Mouse (Mus musculus) small intestine, adult 2 months (tissue): Measurements from ENCODE around the gene Gm12569. TPM values are rescaled to one million over a fixed set of nuclear protein-coding genes. Genes with fewer than 3 reads are reported as not detected.

Experiments
- H3K27ac ChIP-seq: fragments of 200-500 bp; 2 replicates; pipeline ENCODE4 v1.5.1; 2012; ENCODE audit warnings: low read depth, low read length, control low read depth, inconsistent platforms; ENCODE audit not compliant: insufficient read depth
- H3K27me3 ChIP-seq: fragments of 200-500 bp; 2 replicates; pipeline ENCODE4 v1.6.1; 2012; ENCODE audit warnings: mild to moderate bottlenecking, moderate library complexity, low read length, inconsistent platforms; ENCODE audit not compliant: control insufficient read depth, insufficient read depth
- H3K36me3 ChIP-seq: fragments of 200-500 bp; 2 replicates; pipeline ENCODE4 v1.6.1; 2012; ENCODE audit warnings: mild to moderate bottlenecking, low read length, control low read depth, inconsistent platforms; ENCODE audit not compliant: control insufficient read depth, insufficient read depth
- H3K4me1 ChIP-seq: fragments of 200-500 bp; 2 replicates; pipeline ENCODE4 v1.6.1; 2012; ENCODE audit warnings: low read length, inconsistent platforms, mixed read lengths; ENCODE audit not compliant: control insufficient read depth, insufficient read depth, insufficient read length
- H3K4me3 ChIP-seq: fragments of 200-500 bp; 2 replicates; pipeline ENCODE4 v1.5.1; 2012; ENCODE audit warnings: low read depth, mild to moderate bottlenecking, control low read depth, inconsistent platforms, low read length, moderate library complexity
- CTCF ChIP-seq: fragments of 200-500 bp; IDR thresholded peaks from 2 replicates; pipeline ENCODE4 v1.5.1; 2012; ENCODE audit warnings: low read depth, mild to moderate bottlenecking, control low read depth, inconsistent platforms, low read length, moderate library complexity, mixed read lengths; ENCODE audit not compliant: insufficient replicate concordance, insufficient read length; ENCODE audit errors: extremely low read depth
- POLR2A ChIP-seq: fragments of 200-500 bp; IDR thresholded peaks from 2 replicates; pipeline ENCODE4 v1.6.1; 2012; ENCODE audit warnings: low read depth, mild to moderate bottlenecking, control low read depth, inconsistent platforms, low read length, moderate library complexity
- WGBS: fragments of 180-500 bp; shearing (Covaris S2); methylation state at CpG from one replicate; pipeline ENCODE4 v1.1.7; 2018; 5-methylcytosine and 5-hydroxymethylcytosine counted together
- polyA plus RNA-seq: library from polyadenylated mRNA; depleted of rRNA; stranded (reverse); fragments of >200 nt; gene quantifications from 2 replicates; pipeline ENCODE4 v1.2.3, GENCODE M21; 2012; rRNA removed

Gene Gm12569
- not detected in 2 replicates for polyA plus RNA-seq

GRCm38 (mm10) chr11:51220308-51220707 lies at the start of gene Gm12569:
TSS of gene Gm12569 (plus strand) at chr11:51220473.
- Histone ChIP-seq H3K36me3 (no peaks in the 10 kb centered on the region), H3K27ac (no peak within 1 kb of the TSS), H3K27me3 (no peaks in the 10 kb centered on the region), H3K4me1 (no peaks in the 10 kb centered on the region), H3K4me3 (no peak within 1 kb of the TSS)
- TF ChIP-seq CTCF: no peak
- no peak for TF ChIP-seq POLR2A
- 91% methylated on average over 11 of the region's 11 CpGs for WGBS

- Histone ChIP-seq H3K4me3 (no peak overlapping the region), H3K27me3 (no peaks in the 10 kb centered on the region), H3K36me3 (no peaks in the 10 kb centered on the region), H3K27ac (no peak overlapping the region), H3K4me1 (no peaks in the 10 kb centered on the region)
- 60% methylated on average over 5 of the region's 5 CpGs for WGBS
- TF ChIP-seq CTCF: no peak
- no peak for TF ChIP-seq POLR2A
These were observed 17.5 kb upstream of the Gm12569 start for GRCm38 (mm10) chr11:51202726-51203125.

GRCm38 (mm10) chr11:51207758-51208157 lies 12.5 kb upstream of the Gm12569 start:
- TF ChIP-seq POLR2A: no peak
- no peak for TF ChIP-seq CTCF
- Histone ChIP-seq H3K27ac (no peak overlapping the region), H3K36me3 (no peaks in the 10 kb centered on the region), H3K4me3 (no peak overlapping the region), H3K27me3 (no peaks in the 10 kb centered on the region), H3K4me1 (no peaks in the 10 kb centered on the region)
- WGBS: 69% methylated on average over 3 of the region's 3 CpGs

- TF ChIP-seq POLR2A (no peak), CTCF (no peak)
- no peaks in the 10 kb centered on the region for H3K27me3 ChIP-seq
- H3K27ac ChIP-seq: no peak overlapping the region
- H3K36me3 ChIP-seq: no peaks in the 10 kb centered on the region
- H3K4me1 ChIP-seq: no peaks in the 10 kb centered on the region
- H3K4me3 ChIP-seq: no peak overlapping the region
- 82% methylated on average over 5 of the region's 5 CpGs for WGBS
These were observed 8.8 kb upstream of the Gm12569 start for GRCm38 (mm10) chr11:51211426-51211825.

- Histone ChIP-seq H3K4me1 (no peaks in the 10 kb centered on the region), H3K4me3 (no peak overlapping the region), H3K36me3 (no peaks in the 10 kb centered on the region), H3K27ac (no peak overlapping the region), H3K27me3 (no peaks in the 10 kb centered on the region)
- WGBS: 90% methylated on average over 7 of the region's 7 CpGs
- TF ChIP-seq CTCF (no peak), POLR2A (no peak)
These were observed 6.3 kb upstream of the Gm12569 start for GRCm38 (mm10) chr11:51214021-51214420.

GRCm38 (mm10) chr11:51219396-51219980 lies 785 bp upstream of the Gm12569 start:
- Histone ChIP-seq H3K27ac (no peak overlapping the region), H3K4me3 (no peak overlapping the region), H3K36me3 (no peaks in the 10 kb centered on the region), H3K4me1 (no peaks in the 10 kb centered on the region), H3K27me3 (no peaks in the 10 kb centered on the region)
- TF ChIP-seq POLR2A: no peak
- TF ChIP-seq CTCF: no peak
- WGBS: 82% methylated on average over 12 of the region's 12 CpGs

GRCm38 (mm10) chr11:51227104-51227503 lies 6.8 kb downstream of the Gm12569 start:
- H3K4me1 ChIP-seq: no peaks in the 10 kb centered on the region
- H3K27ac ChIP-seq: no peak overlapping the region
- no peaks in the 10 kb centered on the region for H3K27me3 ChIP-seq
- no peak for TF ChIP-seq CTCF
- no peak for TF ChIP-seq POLR2A
- no peak overlapping the region for H3K4me3 ChIP-seq
- WGBS: 86% methylated on average over 4 of the region's 4 CpGs
- H3K36me3 ChIP-seq: no peaks in the 10 kb centered on the region
